Mouse (Mus musculus) liver, postnatal 0 days (tissue): ENCODE measurements at regions not wholly inside any gene's neighbourhood (a gene's known extent, or its start where the extent isn't known, plus 50 kb on each side); places are given as distances from the start of the nearest gene placed in this dataset.
A peak's percentile ranks its signal among the peaks of the same experiment; 100 is the strongest.

Source experiments
- ATAC-seq: fragments of 200-750 bp; cut with Nextera tagmentation; 2 replicates; pipeline ENCODE4 v1.8.0; 2017; ENCODE audit warnings: mild to moderate bottlenecking, moderate library complexity
- DNase-seq: peaks from one replicate; pipeline ENCODE4 v3.0.0-alpha.2; 2016
- H3K27ac ChIP-seq: fragments of 300-500 bp; sonication (generic); 2 replicates; pipeline ENCODE4 v1.5.1; 2014; ENCODE audit warnings: antibody characterized with exemption, moderate library complexity, mild to moderate bottlenecking, low read depth
- H3K27me3 ChIP-seq: fragments of 300-500 bp; sonication (generic); 2 replicates; pipeline ENCODE4 v1.6.1; 2014; ENCODE audit warnings: low read length, control low read depth, mixed read lengths; ENCODE audit not compliant: insufficient read depth
- H3K36me3 ChIP-seq: fragments of 300-500 bp; sonication (generic); replicated peaks from 2 replicates; pipeline ENCODE4 v1.6.1; 2014; ENCODE audit warnings: mild to moderate bottlenecking, control low read depth, low read length, moderate library complexity, mixed read lengths; ENCODE audit not compliant: insufficient read depth
- H3K4me1 ChIP-seq: fragments of 300-500 bp; sonication (generic); 2 replicates; pipeline ENCODE4 v1.6.1; 2014; ENCODE audit warnings: antibody characterized with exemption, mild to moderate bottlenecking, control low read depth; ENCODE audit not compliant: insufficient read depth
- H3K4me2 ChIP-seq: fragments of 300-500 bp; sonication (generic); 2 replicates; pipeline ENCODE4 v1.6.1; 2014; ENCODE audit warnings: low read depth, mild to moderate bottlenecking, low read length, moderate library complexity, mixed read lengths
- H3K4me3 ChIP-seq: fragments of 300-500 bp; sonication (generic); 2 replicates; pipeline ENCODE4 v1.5.1; 2014; ENCODE audit warnings: low read depth, low read length
- H3K9ac ChIP-seq: fragments of 300-500 bp; sonication (generic); replicated peaks from 2 replicates; pipeline ENCODE4 v1.6.1; 2014; ENCODE audit warnings: mild to moderate bottlenecking, moderate library complexity
- H3K9me3 ChIP-seq: fragments of 300-500 bp; sonication (generic); 2 replicates; pipeline ENCODE4 v1.6.1; 2016; ENCODE audit warnings: mild to moderate bottlenecking, control low read depth, low read length, mixed read lengths
- CTCF ChIP-seq: sonication (generic); IDR thresholded peaks from 2 replicates; pipeline ENCODE4 v1.5.1; 2016; ENCODE audit warnings: antibody characterized with exemption, low read depth
- EP300 ChIP-seq: IDR thresholded peaks from 2 replicates; pipeline ENCODE4 v1.6.1; 2016; ENCODE audit warnings: antibody characterized with exemption, low read depth, mild to moderate bottlenecking
- WGBS: fragments of 180-500 bp; shearing (Covaris S2); extraction: QIAGEN DNeasy Blood & Tissue Kit; methylation state at CpG from one replicate; pipeline ENCODE4 v1.1.7; 2014; ENCODE audit not compliant: insufficient replicate concordance; 5-methylcytosine and 5-hydroxymethylcytosine counted together

GRCm38 (mm10) chr13:72902576-72902975 is 274.0 kb downstream of the Irx2 start:
- Histone ChIP-seq H3K36me3 (no peaks in the 10 kb centered on the region), H3K9me3 (no peaks in the 10 kb centered on the region), H3K4me3 (no peak overlapping the region), H3K4me1 (no peaks in the 10 kb centered on the region), H3K27ac (no peak overlapping the region), H3K4me2 (no peak overlapping the region), H3K9ac (no peak overlapping the region), H3K27me3 (no peaks in the 10 kb centered on the region)
- 34% methylated on average over 2 of the region's 2 CpGs for WGBS
- ATAC-seq (no peak), DNase-seq (peak; percentile 18)
- TF ChIP-seq EP300 (no peak), CTCF (no peak)

- Histone ChIP-seq H3K4me1 (no peaks in the 10 kb centered on the region), H3K9ac (no peak overlapping the region), H3K27ac (no peak overlapping the region), H3K4me3 (no peak overlapping the region), H3K27me3 (no peaks in the 10 kb centered on the region), H3K4me2 (no peak overlapping the region), H3K36me3 (no peaks in the 10 kb centered on the region), H3K9me3 (no peaks in the 10 kb centered on the region)
- TF ChIP-seq EP300 (no peak), CTCF (no peak)
- ATAC-seq = no peak
- no peak for DNase-seq
- 54% methylated on average over 4 of the region's 4 CpGs for WGBS
These were observed 290.3 kb downstream of the Irx2 start for GRCm38 (mm10) chr13:72918895-72919294.

- ATAC-seq = no peak
- no peaks in the 10 kb centered on the region for H3K9me3 ChIP-seq
- H3K9ac ChIP-seq = no peak overlapping the region
- no peak for TF ChIP-seq CTCF
- TF ChIP-seq EP300 = no peak
- 18% methylated on average over 1 of the region's 1 CpGs for WGBS
- H3K27ac ChIP-seq = no peak overlapping the region
- H3K27me3 ChIP-seq = no peaks in the 10 kb centered on the region
- H3K4me2 ChIP-seq = no peak overlapping the region
- H3K36me3 ChIP-seq = no peaks in the 10 kb centered on the region
- DNase-seq = no peak
- no peaks in the 10 kb centered on the region for H3K4me1 ChIP-seq
- H3K4me3 ChIP-seq = no peak overlapping the region
These were observed 291.7 kb downstream of the Irx2 start for GRCm38 (mm10) chr13:72920368-72920767.

- WGBS = 26% methylated on average over 6 of the region's 6 CpGs
- TF ChIP-seq CTCF (no peak), EP300 (no peak)
- no peak overlapping the region for H3K4me3 ChIP-seq
- no peak overlapping the region for H3K9ac ChIP-seq
- DNase-seq = no peak
- no peaks in the 10 kb centered on the region for H3K27me3 ChIP-seq
- H3K9me3 ChIP-seq = no peaks in the 10 kb centered on the region
- ATAC-seq = no peak
- H3K27ac ChIP-seq = no peak overlapping the region
- no peaks in the 10 kb centered on the region for H3K36me3 ChIP-seq
- no peak overlapping the region for H3K4me2 ChIP-seq
- H3K4me1 ChIP-seq = no peaks in the 10 kb centered on the region
These were observed 296.0 kb downstream of the Irx2 start for GRCm38 (mm10) chr13:72924560-72925135.

- H3K27ac ChIP-seq = no peak overlapping the region
- H3K27me3 ChIP-seq = no peaks in the 10 kb centered on the region
- no peaks in the 10 kb centered on the region for H3K36me3 ChIP-seq
- H3K9ac ChIP-seq = no peak overlapping the region
- H3K9me3 ChIP-seq = no peaks in the 10 kb centered on the region
- 71% methylated on average over 4 of the region's 4 CpGs for WGBS
- TF ChIP-seq CTCF (no peak), EP300 (no peak)
- no peak overlapping the region for H3K4me3 ChIP-seq
- ATAC-seq (no peak), DNase-seq (no peak)
- H3K4me1 ChIP-seq = no peaks in the 10 kb centered on the region
- H3K4me2 ChIP-seq = no peak overlapping the region
These were observed 308.6 kb downstream of the Irx2 start for GRCm38 (mm10) chr13:72937246-72937645.

GRCm38 (mm10) chr13:72938156-72938874 is 309.7 kb downstream of the Irx2 start:
- H3K27ac ChIP-seq = no peak overlapping the region
- no peak for ATAC-seq

More at GRCm38 (mm10) chr13:72938156-72938874, 309.7 kb downstream of the Irx2 start:
- WGBS = 55% methylated on average over 13 of the region's 13 CpGs
- Histone ChIP-seq H3K4me2 (no peak overlapping the region), H3K4me3 (no peak overlapping the region), H3K36me3 (no peaks in the 10 kb centered on the region), H3K4me1 (no peaks in the 10 kb centered on the region), H3K9me3 (no peaks in the 10 kb centered on the region), H3K27me3 (no peaks in the 10 kb centered on the region), H3K9ac (no peak overlapping the region)
- no peak for DNase-seq
- no peak for TF ChIP-seq EP300
- no peak for TF ChIP-seq CTCF
